Mouse (Mus musculus) retina, embryonic 14.5 days (tissue): ENCODE measurements around the gene Fbxl22.

Source experiments
- DNase-seq: peaks from one replicate; pipeline ENCODE4 v3.0.0-alpha.2; 2015; ENCODE audit warnings: low spot score

Fbxl22 gene

GRCm38 (mm10) chr9:66514256-66514770 is at the start of gene Fbxl22:
TSS of gene Fbxl22 (minus strand) at chr9:66514593.
- DNase-seq = no peak

- no peak for DNase-seq
Measured at GRCm38 (mm10) chr9:66562215-66562614, 47.8 kb upstream of the Fbxl22 start.

- no peak for DNase-seq
Measured at GRCm38 (mm10) chr9:66561496-66561895, 47.1 kb upstream of the Fbxl22 start.

- DNase-seq = no peak
Measured at GRCm38 (mm10) chr9:66560728-66561127, 46.3 kb upstream of the Fbxl22 start.

GRCm38 (mm10) chr9:66560295-66560694 is 45.9 kb upstream of the Fbxl22 start:
- peak; percentile 12 for DNase-seq

GRCm38 (mm10) chr9:66558971-66559370 is 44.6 kb upstream of the Fbxl22 start:
- DNase-seq = no peak

GRCm38 (mm10) chr9:66542785-66543184 is 28.4 kb upstream of the Fbxl22 start:
- no peak for DNase-seq

GRCm38 (mm10) chr9:66521595-66521994 is 7.2 kb upstream of the Fbxl22 start:
- DNase-seq = no peak

GRCm38 (mm10) chr9:66520299-66520698 is 5.9 kb upstream of the Fbxl22 start:
- no peak for DNase-seq

- no peak for DNase-seq
Measured at GRCm38 (mm10) chr9:66518901-66519300, 4.5 kb upstream of the Fbxl22 start.

GRCm38 (mm10) chr9:66518251-66518650 is 3.9 kb upstream of the Fbxl22 start:
- DNase-seq = no peak

- DNase-seq = no peak
Measured at GRCm38 (mm10) chr9:66517746-66518145, 3.4 kb upstream of the Fbxl22 start.

- DNase-seq = no peak
Measured at GRCm38 (mm10) chr9:66516296-66516940, 2.0 kb upstream of the Fbxl22 start.

- no peak for DNase-seq
Measured at GRCm38 (mm10) chr9:66515680-66516210, 1.4 kb upstream of the Fbxl22 start.

GRCm38 (mm10) chr9:66515115-66515514 is 722 bp upstream of the Fbxl22 start:
- DNase-seq = no peak

- no peak for DNase-seq
Measured at GRCm38 (mm10) chr9:66513661-66514255, 635 bp downstream of the Fbxl22 start.

GRCm38 (mm10) chr9:66513150-66513549 is 1.2 kb downstream of the Fbxl22 start:
- DNase-seq = peak; percentile 50

GRCm38 (mm10) chr9:66512351-66512671 is 2.1 kb downstream of the Fbxl22 start:
- DNase-seq = peak; percentile 85

- peak; percentile 94 for DNase-seq
Measured at GRCm38 (mm10) chr9:66511580-66512350, 2.6 kb downstream of the Fbxl22 start.

- DNase-seq = peak; percentile 44
Measured at GRCm38 (mm10) chr9:66510944-66511343, 3.4 kb downstream of the Fbxl22 start.

- no peak for DNase-seq
Measured at GRCm38 (mm10) chr9:66510351-66510841, 4.0 kb downstream of the Fbxl22 start.

GRCm38 (mm10) chr9:66508890-66509399 is 5.4 kb downstream of the Fbxl22 start:
- no peak for DNase-seq
